Mouse (Mus musculus) heart, postnatal 0 days (tissue): ENCODE measurements at regions not wholly inside any gene's neighbourhood (a gene's known extent, or its start where the extent isn't known, plus 50 kb on each side); places are given as distances from the start of the nearest gene placed in this dataset.

ENCODE experiments used
- CTCF ChIP-seq: IDR thresholded peaks from 2 replicates; pipeline ENCODE4 v1.5.1; 2016; ENCODE audit warnings: antibody characterized with exemption, control low read depth, low read depth
- EP300 ChIP-seq: IDR thresholded peaks from 2 replicates; pipeline ENCODE4 v1.6.1; 2016; ENCODE audit warnings: antibody characterized with exemption, low read depth

GRCm38 (mm10) chr8:77949640-77950039 is 225.4 kb upstream of the Ednra start:
- no peak for TF ChIP-seq CTCF
- no peak for TF ChIP-seq EP300
